Mouse (Mus musculus) forebrain, embryonic 12.5 days (tissue): ENCODE results near the gene Selenoo. TPM values are rescaled to one million over a fixed set of nuclear protein-coding genes. Genes with fewer than 3 reads are reported as not detected.
A peak's percentile ranks its signal among the peaks of the same experiment; 100 is the strongest.

Experiments used
- ATAC-seq: fragments of 200-750 bp; cut with Nextera tagmentation; 2 replicates; pipeline ENCODE4 v1.8.0; 2017; ENCODE audit warnings: moderate TSS enrichment; ENCODE audit not compliant: low FRiP score
- H3K27ac ChIP-seq: fragments of 300-500 bp; sonication (generic); 2 replicates; pipeline ENCODE4 v1.5.1; 2016; ENCODE audit warnings: mild to moderate bottlenecking
- H3K27me3 ChIP-seq: fragments of 300-500 bp; sonication (generic); 2 replicates; pipeline ENCODE4 v1.6.1; 2016; ENCODE audit warnings: mild to moderate bottlenecking
- H3K36me3 ChIP-seq: fragments of 300-500 bp; sonication (generic); replicated peaks from 2 replicates; pipeline ENCODE4 v1.6.1; 2016; ENCODE audit warnings: mild to moderate bottlenecking
- H3K4me1 ChIP-seq: fragments of 300-500 bp; sonication (generic); 2 replicates; pipeline ENCODE4 v1.6.1; 2016
- H3K4me2 ChIP-seq: fragments of 300-500 bp; sonication (generic); 2 replicates; pipeline ENCODE4 v1.6.1; 2016; ENCODE audit warnings: mild to moderate bottlenecking, moderate library complexity
- H3K4me3 ChIP-seq: fragments of 300-500 bp; sonication (generic); replicated peaks from 2 replicates; pipeline ENCODE4 v1.5.1; 2016; ENCODE audit warnings: mild to moderate bottlenecking
- H3K9ac ChIP-seq: fragments of 300-500 bp; sonication (generic); 2 replicates; pipeline ENCODE4 v1.6.1; 2016; ENCODE audit warnings: mild to moderate bottlenecking
- H3K9me3 ChIP-seq: fragments of 300-500 bp; sonication (generic); 2 replicates; pipeline ENCODE4 v1.6.1; 2016
- WGBS: fragments of 180-500 bp; shearing (Covaris S2); methylation state at CpG from one replicate; pipeline ENCODE4 v1.1.7; 2016; 5-methylcytosine and 5-hydroxymethylcytosine counted together
- polyA plus RNA-seq: library from polyadenylated mRNA; unstranded; fragments of >200 nt; fragmentation: Nextera tagmentation; extraction: Ambion mirVana; gene quantifications from 2 replicates; pipeline ENCODE4 v1.2.1, GENCODE M21; 2016

Gene Selenoo
- polyA plus RNA-seq, 1 experiment from 2014 or later, result 24.4 TPM

- Histone ChIP-seq H3K27ac (no peak overlapping the region), H3K9ac (no peak overlapping the region), H3K4me1 (peaks cover 33% of the 10 kb centered on the region), H3K36me3 (peaks cover 2% of the 10 kb centered on the region; the same call in 1 of the 2 replicates), H3K9me3 (no peaks in the 10 kb centered on the region), H3K27me3 (peaks cover 16% of the 10 kb centered on the region), H3K4me2 (no peak overlapping the region), H3K4me3 (no peak overlapping the region)
- WGBS, result 96% methylated on average over 5 of the region's 5 CpGs
- no peak for ATAC-seq
Observed at GRCm38 (mm10) chr15:89136461-89137155, 47.7 kb downstream of the Selenoo start.

GRCm38 (mm10) chr15:89137378-89138045 lies 48.6 kb downstream of the Selenoo start:
- no peak for ATAC-seq
- Histone ChIP-seq H3K9ac (no peak overlapping the region), H3K4me3 (no peak overlapping the region), H3K9me3 (no peaks in the 10 kb centered on the region), H3K4me2 (no peak overlapping the region), H3K4me1 (peaks cover 33% of the 10 kb centered on the region), H3K27ac (no peak overlapping the region), H3K36me3 (peaks cover 2% of the 10 kb centered on the region), H3K27me3 (peaks cover 19% of the 10 kb centered on the region)
- WGBS, result 75% methylated on average over 11 of the region's 11 CpGs

GRCm38 (mm10) chr15:89138046-89138405 lies 49.1 kb downstream of the Selenoo start:
- H3K4me1 ChIP-seq, result peaks cover 33% of the 10 kb centered on the region
- H3K9me3 ChIP-seq, result no peaks in the 10 kb centered on the region
- no peak overlapping the region for H3K9ac ChIP-seq
- no peak overlapping the region for H3K4me2 ChIP-seq
- H3K27ac ChIP-seq, result no peak overlapping the region
- 90% methylated on average over 7 of the region's 7 CpGs for WGBS
- H3K4me3 ChIP-seq, result no peak overlapping the region
- no peak for ATAC-seq
- H3K36me3 ChIP-seq, result peaks cover 7% of the 10 kb centered on the region
- H3K27me3 ChIP-seq, result peaks cover 19% of the 10 kb centered on the region

GRCm38 (mm10) chr15:89138531-89138930 lies 49.6 kb downstream of the Selenoo start:
- ATAC-seq, result no peak
- H3K36me3 ChIP-seq, result peaks cover 12% of the 10 kb centered on the region
- no peak overlapping the region for H3K27ac ChIP-seq
- no peak overlapping the region for H3K4me2 ChIP-seq
- H3K4me1 ChIP-seq, result peaks cover 33% of the 10 kb centered on the region
- no peak overlapping the region for H3K4me3 ChIP-seq
- WGBS, result 95% methylated on average over 6 of the region's 6 CpGs
- H3K27me3 ChIP-seq, result peaks cover 19% of the 10 kb centered on the region
- H3K9me3 ChIP-seq, result no peaks in the 10 kb centered on the region
- H3K9ac ChIP-seq, result no peak overlapping the region

- peak overlapping the region; percentile 77 for H3K9ac ChIP-seq
- H3K9me3 ChIP-seq, result no peaks in the 10 kb centered on the region
- peaks cover 19% of the 10 kb centered on the region for H3K27me3 ChIP-seq
- WGBS, result under 1% methylated on average over 53 of the region's 53 CpGs
- peak overlapping the region; percentile 97 for H3K4me2 ChIP-seq
- peak overlapping the region; percentile 56 for H3K27ac ChIP-seq
- peak overlapping the region; percentile 52 for H3K4me3 ChIP-seq
- peaks cover 29% of the 10 kb centered on the region for H3K36me3 ChIP-seq
- peak; percentile 61 for ATAC-seq
- H3K4me1 ChIP-seq, result peaks cover 33% of the 10 kb centered on the region
Observed at GRCm38 (mm10) chr15:89140048-89140658, 51.3 kb downstream of the Selenoo start.

GRCm38 (mm10) chr15:89140659-89141252 lies 51.9 kb downstream of the Selenoo start, which contains the start of gene Mapk12:
TSS of gene Mapk12 (minus strand) at chr15:89140703.
- Histone ChIP-seq H3K4me3 (peak within 1 kb of the TSS; percentile 52), H3K9ac (peak within 1 kb of the TSS; percentile 77), H3K4me2 (peak within 1 kb of the TSS; percentile 97), H3K4me1 (peaks cover 33% of the 10 kb centered on the region), H3K27ac (peak within 1 kb of the TSS; percentile 56), H3K27me3 (peaks cover 19% of the 10 kb centered on the region), H3K9me3 (no peaks in the 10 kb centered on the region), H3K36me3 (peaks cover 34% of the 10 kb centered on the region)
- ATAC-seq, result peak; percentile 70
- WGBS, result under 1% methylated on average over 21 of the region's 21 CpGs

- WGBS, result 27% methylated on average over 5 of the region's 5 CpGs
- Histone ChIP-seq H3K4me1 (peaks cover 38% of the 10 kb centered on the region), H3K9me3 (no peaks in the 10 kb centered on the region), H3K27me3 (peaks cover 22% of the 10 kb centered on the region), H3K36me3 (peaks cover 37% of the 10 kb centered on the region), H3K27ac (no peak overlapping the region), H3K9ac (no peak overlapping the region), H3K4me2 (peak overlapping the region; percentile 97; the same call in 1 of the 2 replicates), H3K4me3 (no peak overlapping the region)
- ATAC-seq, result no peak
Observed at GRCm38 (mm10) chr15:89141443-89141842, 52.6 kb downstream of the Selenoo start.

GRCm38 (mm10) chr15:89141905-89142304 lies 53.0 kb downstream of the Selenoo start:
- Histone ChIP-seq H3K9ac (no peak overlapping the region), H3K9me3 (no peaks in the 10 kb centered on the region), H3K27me3 (peaks cover 22% of the 10 kb centered on the region), H3K36me3 (peaks cover 37% of the 10 kb centered on the region), H3K27ac (no peak overlapping the region), H3K4me3 (no peak overlapping the region), H3K4me2 (no peak overlapping the region), H3K4me1 (peaks cover 42% of the 10 kb centered on the region)
- WGBS, result 81% methylated on average over 4 of the region's 4 CpGs
- no peak for ATAC-seq

- Histone ChIP-seq H3K36me3 (peaks cover 37% of the 10 kb centered on the region), H3K9me3 (no peaks in the 10 kb centered on the region), H3K4me3 (no peak overlapping the region), H3K27ac (no peak overlapping the region), H3K4me2 (no peak overlapping the region), H3K4me1 (peaks cover 45% of the 10 kb centered on the region), H3K9ac (no peak overlapping the region), H3K27me3 (peaks cover 32% of the 10 kb centered on the region)
- 89% methylated on average over 2 of the region's 2 CpGs for WGBS
- ATAC-seq, result no peak
Observed at GRCm38 (mm10) chr15:89143134-89143533, 54.2 kb downstream of the Selenoo start.

GRCm38 (mm10) chr15:89144965-89145364 lies 56.1 kb downstream of the Selenoo start:
- 92% methylated on average over 11 of the region's 11 CpGs for WGBS
- peaks cover 37% of the 10 kb centered on the region for H3K36me3 ChIP-seq
- no peak overlapping the region for H3K4me2 ChIP-seq
- no peak overlapping the region for H3K9ac ChIP-seq
- H3K4me1 ChIP-seq, result peaks cover 47% of the 10 kb centered on the region
- no peak overlapping the region for H3K27ac ChIP-seq
- peaks cover 28% of the 10 kb centered on the region for H3K27me3 ChIP-seq
- H3K9me3 ChIP-seq, result no peaks in the 10 kb centered on the region
- no peak overlapping the region for H3K4me3 ChIP-seq
- ATAC-seq, result no peak

GRCm38 (mm10) chr15:89145813-89146350 lies 57.0 kb downstream of the Selenoo start:
- 79% methylated on average over 24 of the region's 24 CpGs for WGBS
- Histone ChIP-seq H3K4me3 (no peak overlapping the region), H3K9me3 (no peaks in the 10 kb centered on the region), H3K9ac (no peak overlapping the region), H3K27me3 (peaks cover 24% of the 10 kb centered on the region), H3K36me3 (peaks cover 37% of the 10 kb centered on the region), H3K4me1 (peaks cover 43% of the 10 kb centered on the region), H3K27ac (no peak overlapping the region), H3K4me2 (peak overlapping the region; percentile 79)
- ATAC-seq, result no peak

- WGBS, result 5% methylated on average over 27 of the region's 27 CpGs
- Histone ChIP-seq H3K36me3 (peaks cover 37% of the 10 kb centered on the region), H3K27ac (peak overlapping the region; percentile 33; the same call in 1 of the 2 replicates), H3K9ac (peak overlapping the region; percentile 55), H3K4me1 (peaks cover 38% of the 10 kb centered on the region), H3K4me3 (peak overlapping the region; percentile 69), H3K27me3 (peaks cover 17% of the 10 kb centered on the region), H3K9me3 (no peaks in the 10 kb centered on the region), H3K4me2 (peak overlapping the region; percentile 79)
- ATAC-seq, result peak; percentile 39; the same call in 1 of the 2 replicates
Observed at GRCm38 (mm10) chr15:89146537-89146936, 57.7 kb downstream of the Selenoo start.
